Mouse (Mus musculus) intestine, embryonic 16.5 days (tissue): ENCODE measurements around the gene Gm1043. TPM values are rescaled to one million over a fixed set of nuclear protein-coding genes. Genes with fewer than 3 reads are reported as not detected.
A peak's percentile ranks its signal among the peaks of the same experiment; 100 is the strongest.

Experiments
- ATAC-seq: fragments of 200-750 bp; cut with Nextera tagmentation; 2 replicates; pipeline ENCODE4 v1.8.0; 2017; ENCODE audit warnings: moderate TSS enrichment, moderate library complexity
- H3K27ac ChIP-seq: fragments of 300-500 bp; sonication (generic); 2 replicates; pipeline ENCODE4 v1.5.1; 2014; ENCODE audit warnings: mild to moderate bottlenecking, low read length
- H3K27me3 ChIP-seq: fragments of 300-500 bp; sonication (generic); replicated peaks from 2 replicates; pipeline ENCODE4 v1.6.1; 2014; ENCODE audit warnings: low read length, control low read depth, mixed read lengths; ENCODE audit not compliant: control insufficient read depth, insufficient read depth
- H3K36me3 ChIP-seq: fragments of 300-500 bp; sonication (generic); 2 replicates; pipeline ENCODE4 v1.6.1; 2014; ENCODE audit warnings: low read length, control low read depth; ENCODE audit not compliant: control insufficient read depth, insufficient read depth
- H3K4me1 ChIP-seq: fragments of 300-500 bp; sonication (generic); 2 replicates; pipeline ENCODE4 v1.6.1; 2014; ENCODE audit warnings: low read length, control low read depth, mixed read lengths; ENCODE audit not compliant: control insufficient read depth, insufficient read depth
- H3K4me2 ChIP-seq: fragments of 300-500 bp; sonication (generic); 2 replicates; pipeline ENCODE4 v1.6.1; 2014; ENCODE audit warnings: low read depth, low read length, control low read depth
- H3K4me3 ChIP-seq: fragments of 300-500 bp; sonication (generic); 2 replicates; pipeline ENCODE4 v1.5.1; 2014; ENCODE audit warnings: mild to moderate bottlenecking, low read length
- H3K9ac ChIP-seq: fragments of 300-500 bp; sonication (generic); 2 replicates; pipeline ENCODE4 v1.6.1; 2014; ENCODE audit warnings: low read depth, low read length
- H3K9me3 ChIP-seq: fragments of 300-500 bp; sonication (generic); 2 replicates; pipeline ENCODE4 v1.6.1; 2016; ENCODE audit warnings: low read length, control low read depth; ENCODE audit not compliant: control insufficient read depth
- WGBS: fragments of 180-500 bp; shearing (Covaris S2); extraction: QIAGEN DNeasy Blood & Tissue Kit; methylation state at CpG from one replicate; pipeline ENCODE4 v1.1.7; 2014; 5-methylcytosine and 5-hydroxymethylcytosine counted together
- polyA plus RNA-seq: library from polyadenylated mRNA; unstranded; fragments of >200 nt; fragmentation: Nextera tagmentation; extraction: Ambion mirVana; gene quantifications from 2 replicates; pipeline ENCODE4 v1.2.1, GENCODE M21; 2015

Gm1043 gene
- polyA plus RNA-seq, 1 experiment from 2014 or later: 0.04 TPM

- no peaks in the 10 kb centered on the region for H3K27me3 ChIP-seq
- no peaks in the 10 kb centered on the region for H3K36me3 ChIP-seq
- H3K4me3 ChIP-seq: no peak overlapping the region
- no peak overlapping the region for H3K27ac ChIP-seq
- no peaks in the 10 kb centered on the region for H3K9me3 ChIP-seq
- no peak for ATAC-seq
- H3K4me2 ChIP-seq: no peak overlapping the region
- peaks cover 5% of the 10 kb centered on the region; the same call in 1 of the 2 replicates for H3K4me1 ChIP-seq
- no peak overlapping the region for H3K9ac ChIP-seq
- WGBS: 71% methylated on average over 7 of the region's 7 CpGs
These were observed 1.9 kb upstream of the Gm1043 start for GRCm38 (mm10) chr5:37083209-37083770.

GRCm38 (mm10) chr5:37083850-37084249, 1.3 kb upstream of the Gm1043 start:
- Histone ChIP-seq H3K4me3 (no peak overlapping the region), H3K4me2 (no peak overlapping the region), H3K36me3 (no peaks in the 10 kb centered on the region), H3K9me3 (no peaks in the 10 kb centered on the region), H3K27me3 (no peaks in the 10 kb centered on the region), H3K4me1 (peaks cover 5% of the 10 kb centered on the region; the same call in 1 of the 2 replicates), H3K27ac (no peak overlapping the region), H3K9ac (no peak overlapping the region)
- 90% methylated on average over 9 of the region's 9 CpGs for WGBS
- no peak for ATAC-seq

- Histone ChIP-seq H3K9ac (no peak overlapping the region), H3K36me3 (no peaks in the 10 kb centered on the region), H3K4me2 (no peak overlapping the region), H3K27me3 (peaks cover 6% of the 10 kb centered on the region; the same call in 1 of the 2 replicates), H3K9me3 (no peaks in the 10 kb centered on the region), H3K4me3 (no peak overlapping the region), H3K4me1 (peaks cover 13% of the 10 kb centered on the region), H3K27ac (no peak overlapping the region)
- ATAC-seq: no peak
- WGBS: 64% methylated on average over 3 of the region's 3 CpGs
These were observed 748 bp downstream of the Gm1043 start for GRCm38 (mm10) chr5:37085918-37086317.

- Histone ChIP-seq H3K9me3 (no peaks in the 10 kb centered on the region), H3K27ac (peak overlapping the region; percentile 31), H3K9ac (no peak overlapping the region), H3K4me3 (no peak overlapping the region), H3K27me3 (peaks cover 14% of the 10 kb centered on the region; the same call in 1 of the 2 replicates), H3K4me1 (peaks cover 13% of the 10 kb centered on the region), H3K4me2 (no peak overlapping the region), H3K36me3 (no peaks in the 10 kb centered on the region)
- WGBS: 42% methylated on average over 2 of the region's 2 CpGs
- no peak for ATAC-seq
These were observed 2.6 kb downstream of the Gm1043 start for GRCm38 (mm10) chr5:37087786-37088185.

- WGBS: 24% methylated on average over 1 of the region's 1 CpGs
- no peak overlapping the region for H3K4me3 ChIP-seq
- peaks cover 14% of the 10 kb centered on the region; the same call in 1 of the 2 replicates for H3K27me3 ChIP-seq
- peak; percentile 90 for ATAC-seq
- no peaks in the 10 kb centered on the region for H3K36me3 ChIP-seq
- no peaks in the 10 kb centered on the region for H3K9me3 ChIP-seq
- H3K27ac ChIP-seq: peak overlapping the region; percentile 79
- no peak overlapping the region for H3K9ac ChIP-seq
- peak overlapping the region; percentile 6 for H3K4me2 ChIP-seq
- H3K4me1 ChIP-seq: peaks cover 13% of the 10 kb centered on the region
These were observed 3.4 kb downstream of the Gm1043 start for GRCm38 (mm10) chr5:37088342-37089108.

- 3% methylated on average over 47 of the region's 47 CpGs for WGBS
These were observed 6.0 kb downstream of the Gm1043 start for GRCm38 (mm10) chr5:37091171-37091628.

GRCm38 (mm10) chr5:37094941-37095340, 9.8 kb downstream of the Gm1043 start:
- Histone ChIP-seq H3K27me3 (peaks cover 14% of the 10 kb centered on the region; the same call in 1 of the 2 replicates), H3K4me3 (no peak overlapping the region), H3K4me1 (peaks cover 5% of the 10 kb centered on the region), H3K27ac (no peak overlapping the region), H3K9ac (no peak overlapping the region), H3K9me3 (no peaks in the 10 kb centered on the region), H3K36me3 (no peaks in the 10 kb centered on the region), H3K4me2 (no peak overlapping the region)
- ATAC-seq: no peak
- 85% methylated on average over 5 of the region's 5 CpGs for WGBS

More at GRCm38 (mm10) chr5:37091171-37091628, 6.0 kb downstream of the Gm1043 start:
- Histone ChIP-seq H3K9me3 (no peaks in the 10 kb centered on the region), H3K27me3 (peaks cover 14% of the 10 kb centered on the region; the same call in 1 of the 2 replicates), H3K4me2 (peak overlapping the region; percentile 58), H3K9ac (peak overlapping the region; percentile 45), H3K27ac (no peak overlapping the region; the same call in 1 of the 2 replicates), H3K4me1 (peaks cover 13% of the 10 kb centered on the region), H3K36me3 (no peaks in the 10 kb centered on the region), H3K4me3 (peak overlapping the region; percentile 34)
- ATAC-seq: no peak

- whole genome bisulfite sequencing: 69% methylated on average over 6 of the region's 6 CpGs
- Histone ChIP-seq H3K36me3 (no peaks in the 10 kb centered on the region), H3K27me3 (no peaks in the 10 kb centered on the region), H3K9ac (no peak overlapping the region), H3K4me3 (no peak overlapping the region), H3K27ac (no peak overlapping the region), H3K4me2 (no peak overlapping the region), H3K9me3 (no peaks in the 10 kb centered on the region), H3K4me1 (no peaks in the 10 kb centered on the region)
- ATAC-seq: no peak
These were observed 12.4 kb downstream of the Gm1043 start for GRCm38 (mm10) chr5:37097591-37097990.

GRCm38 (mm10) chr5:37100813-37101212, 15.6 kb downstream of the Gm1043 start:
- Histone ChIP-seq H3K27ac (no peak overlapping the region), H3K4me3 (no peak overlapping the region), H3K9me3 (no peaks in the 10 kb centered on the region), H3K9ac (no peak overlapping the region), H3K4me1 (no peaks in the 10 kb centered on the region), H3K4me2 (no peak overlapping the region), H3K27me3 (no peaks in the 10 kb centered on the region), H3K36me3 (no peaks in the 10 kb centered on the region)
- 59% methylated on average over 5 of the region's 5 CpGs for WGBS
- ATAC-seq: no peak
